Mouse (Mus musculus) liver, embryonic 14.5 days (tissue): ENCODE results near the gene Cacna1a.

Experiments
- CTCF ChIP-seq: IDR thresholded peaks from 2 replicates; pipeline ENCODE4 v1.5.1; 2016; ENCODE audit warnings: antibody characterized with exemption, low read depth, control low read depth
- EP300 ChIP-seq: IDR thresholded peaks from 2 replicates; pipeline ENCODE4 v1.6.1; 2016; ENCODE audit warnings: antibody characterized with exemption, low read depth

- no peak for TF ChIP-seq EP300
- TF ChIP-seq CTCF: no peak
Measured at GRCm38 (mm10) chr8:84501671-84502308, 113.5 kb downstream of the Cacna1a start.
